Mouse (Mus musculus): ENCODE measurements around the gene Gm9045. TPM values are rescaled to one million over a fixed set of nuclear protein-coding genes. Genes with fewer than 3 reads are reported as not detected.
"Not testable (repeated sequence)": the region's sequence is repeated elsewhere in the genome, so short reads cannot be mapped to it uniquely, and the experiment has no call there.

Gene Gm9045
- polyA plus RNA-seq (2012; rRNA removed), result 0.05 TPM in 1 of 2 replicates, not detected in the other

GRCm38 (mm10) chr10:118337731-118338130 is at the start of gene Gm9045:
Gm9045 (minus strand) TSS chr10:118337831.
- H3K4me3 ChIP-seq (ENCODE audit: control insufficient read depth, insufficient read depth, low read length); H3K36me3 ChIP-seq (ENCODE audit: control insufficient read depth, insufficient read depth, low read length); H3K4me1 ChIP-seq (replicated peaks; ENCODE audit: control insufficient read depth, insufficient read depth, low read length); DNase-seq; H3K27ac ChIP-seq (ENCODE audit: control insufficient read depth, insufficient read depth, low read length); H3K27me3 ChIP-seq (ENCODE audit: control insufficient read depth, insufficient read depth, low read length): not testable (repeated sequence)
- WGBS, result no CpG with 5 or more reads among the region's 14 CpGs

GRCm38 (mm10) chr10:118370443-118370842 is 32.8 kb upstream of the Gm9045 start:
- Histone ChIP-seq H3K27me3 (ENCODE audit: control insufficient read depth, insufficient read depth, low read length) (no peaks in the 10 kb centered on the region), H3K4me3 (ENCODE audit: control insufficient read depth, insufficient read depth, low read length) (no peak overlapping the region), H3K4me1 (replicated peaks; ENCODE audit: control insufficient read depth, insufficient read depth, low read length) (no peaks in the 10 kb centered on the region), H3K36me3 (ENCODE audit: control insufficient read depth, insufficient read depth, low read length) (no peaks in the 10 kb centered on the region), H3K27ac (ENCODE audit: control insufficient read depth, insufficient read depth, low read length) (no peak overlapping the region)
- WGBS, result 6% methylated on average over 10 of the region's 10 CpGs
- TF ChIP-seq POLR2A (IDR thresholded peaks at IDR 0.05; ENCODE audit: control insufficient read depth, extremely low read depth, insufficient read depth, low read length, poor library complexity), result no peak
- TF ChIP-seq CTCF (IDR thresholded peaks at IDR 0.05; ENCODE audit: borderline replicate concordance, control insufficient read depth, extremely low read depth, insufficient read depth, low read length, poor library complexity), result peak; percentile 62; the same call in 1 of the 2 replicates
- peak; percentile 83 for DNase-seq

- Histone ChIP-seq H3K27ac (ENCODE audit: control insufficient read depth, insufficient read depth, low read length) (no peak overlapping the region), H3K4me3 (ENCODE audit: control insufficient read depth, insufficient read depth, low read length) (no peak overlapping the region), H3K27me3 (ENCODE audit: control insufficient read depth, insufficient read depth, low read length) (no peaks in the 10 kb centered on the region), H3K4me1 (replicated peaks; ENCODE audit: control insufficient read depth, insufficient read depth, low read length) (no peaks in the 10 kb centered on the region), H3K36me3 (ENCODE audit: control insufficient read depth, insufficient read depth, low read length) (no peaks in the 10 kb centered on the region)
- TF ChIP-seq POLR2A (IDR thresholded peaks at IDR 0.05; ENCODE audit: control insufficient read depth, extremely low read depth, insufficient read depth, low read length, poor library complexity), result no peak
- TF ChIP-seq CTCF (IDR thresholded peaks at IDR 0.05; ENCODE audit: borderline replicate concordance, control insufficient read depth, extremely low read depth, insufficient read depth, low read length, poor library complexity), result no peak
- 97% methylated on average over 9 of the region's 9 CpGs for WGBS
- no peak for DNase-seq
Measured at GRCm38 (mm10) chr10:118369518-118369917, 31.9 kb upstream of the Gm9045 start.

GRCm38 (mm10) chr10:118354005-118354404 is 16.4 kb upstream of the Gm9045 start, which contains the start of gene Gm9049:
Gm9049 (minus strand) TSS chr10:118354105.
- H3K27ac ChIP-seq (ENCODE audit: control insufficient read depth, insufficient read depth, low read length); H3K4me1 ChIP-seq (replicated peaks; ENCODE audit: control insufficient read depth, insufficient read depth, low read length); H3K27me3 ChIP-seq (ENCODE audit: control insufficient read depth, insufficient read depth, low read length); H3K4me3 ChIP-seq (ENCODE audit: control insufficient read depth, insufficient read depth, low read length); DNase-seq; H3K36me3 ChIP-seq (ENCODE audit: control insufficient read depth, insufficient read depth, low read length): not testable (repeated sequence)
- 88% methylated on average over 1 of the region's 11 CpGs for WGBS

GRCm38 (mm10) chr10:118348579-118348978 is 10.9 kb upstream of the Gm9045 start, which contains the start of gene Gm9048:
Gm9048 (minus strand) TSS chr10:118348679.
- not testable (repeated sequence) for H3K27ac ChIP-seq (ENCODE audit: control insufficient read depth, insufficient read depth, low read length); H3K4me3 ChIP-seq (ENCODE audit: control insufficient read depth, insufficient read depth, low read length); H3K36me3 ChIP-seq (ENCODE audit: control insufficient read depth, insufficient read depth, low read length); DNase-seq; H3K27me3 ChIP-seq (ENCODE audit: control insufficient read depth, insufficient read depth, low read length); H3K4me1 ChIP-seq (replicated peaks; ENCODE audit: control insufficient read depth, insufficient read depth, low read length)
- WGBS, result 92% methylated on average over 1 of the region's 14 CpGs

GRCm38 (mm10) chr10:118343155-118343554 is 5.5 kb upstream of the Gm9045 start, which contains the start of gene Gm9046:
Gm9046 (minus strand) TSS chr10:118343255.
- not testable (repeated sequence) for H3K36me3 ChIP-seq (ENCODE audit: control insufficient read depth, insufficient read depth, low read length); H3K27ac ChIP-seq (ENCODE audit: control insufficient read depth, insufficient read depth, low read length); H3K4me3 ChIP-seq (ENCODE audit: control insufficient read depth, insufficient read depth, low read length); H3K27me3 ChIP-seq (ENCODE audit: control insufficient read depth, insufficient read depth, low read length); DNase-seq; H3K4me1 ChIP-seq (replicated peaks; ENCODE audit: control insufficient read depth, insufficient read depth, low read length)
- no CpG with 5 or more reads among the region's 14 CpGs for WGBS

- not testable (repeated sequence) for H3K27ac ChIP-seq (ENCODE audit: control insufficient read depth, insufficient read depth, low read length); DNase-seq; H3K4me3 ChIP-seq (ENCODE audit: control insufficient read depth, insufficient read depth, low read length); H3K36me3 ChIP-seq (ENCODE audit: control insufficient read depth, insufficient read depth, low read length); H3K4me1 ChIP-seq (replicated peaks; ENCODE audit: control insufficient read depth, insufficient read depth, low read length); H3K27me3 ChIP-seq (ENCODE audit: control insufficient read depth, insufficient read depth, low read length)
- no CpG with 5 or more reads among the region's 14 CpGs for WGBS
Measured at GRCm38 (mm10) chr10:118332308-118332707, 5.3 kb downstream of the Gm9045 start, which contains the start of gene Gm9044. Gm9044 (minus strand) TSS chr10:118332408.

GRCm38 (mm10) chr10:118326869-118327268 is 10.8 kb downstream of the Gm9045 start, which contains the start of gene Gm9040:
Gm9040 (minus strand) TSS chr10:118326969.
- H3K36me3 ChIP-seq (ENCODE audit: control insufficient read depth, insufficient read depth, low read length); DNase-seq: not testable (repeated sequence)

More at GRCm38 (mm10) chr10:118326869-118327268, 10.8 kb downstream of the Gm9045 start, which contains the start of gene Gm9040:
- H3K4me3 ChIP-seq (ENCODE audit: control insufficient read depth, insufficient read depth, low read length); H3K27ac ChIP-seq (ENCODE audit: control insufficient read depth, insufficient read depth, low read length); H3K4me1 ChIP-seq (replicated peaks; ENCODE audit: control insufficient read depth, insufficient read depth, low read length); H3K27me3 ChIP-seq (ENCODE audit: control insufficient read depth, insufficient read depth, low read length): not testable (repeated sequence)
- WGBS, result no CpG with 5 or more reads among the region's 11 CpGs

Measured in thymus, adult 2 months (tissue).